Mouse (Mus musculus) heart, adult 2 months (tissue): ENCODE data around the gene Qtrt2.

ENCODE experiments used
- CTCF ChIP-seq: fragments of 200-600 bp; IDR thresholded peaks from 2 replicates; pipeline ENCODE4 v1.8.1; 2022; ENCODE audit warnings: antibody characterized with exemption, mild to moderate bottlenecking, moderate library complexity
- EP300 ChIP-seq: fragments of 200-500 bp; IDR thresholded peaks from 2 replicates; pipeline ENCODE4 v1.6.1; 2011; ENCODE audit warnings: low read depth, low read length, control low read depth; ENCODE audit not compliant: insufficient read depth
- POLR2A ChIP-seq: fragments of 200-500 bp; IDR thresholded peaks from 2 replicates; pipeline ENCODE4 v1.6.1; 2011; ENCODE audit warnings: mild to moderate bottlenecking, low read depth, low read length, control low read depth; ENCODE audit not compliant: insufficient read depth

GRCm38 (mm10) chr16:43958038-43958437 lies 31.4 kb upstream of the Qtrt2 start:
- TF ChIP-seq EP300, result no peak
- no peak for TF ChIP-seq CTCF
- no peak for TF ChIP-seq POLR2A
